Mouse (Mus musculus) stomach, embryonic 15.5 days (tissue): ENCODE measurements around the gene Stap1. TPM values are rescaled to one million over a fixed set of nuclear protein-coding genes. Genes with fewer than 3 reads are reported as not detected.

Experiments
- ATAC-seq: fragments of 200-750 bp; cut with Nextera tagmentation; 2 replicates; pipeline ENCODE4 v1.8.0; 2017; ENCODE audit warnings: low read depth, moderate number of reproducible peaks, moderate TSS enrichment; ENCODE audit not compliant: insufficient read depth, low FRiP score
- H3K27ac ChIP-seq: fragments of 300-500 bp; sonication (generic); 2 replicates; pipeline ENCODE4 v1.5.1; 2015; ENCODE audit warnings: mild to moderate bottlenecking, inconsistent platforms
- H3K27me3 ChIP-seq: fragments of 300-500 bp; sonication (generic); replicated peaks from 2 replicates; pipeline ENCODE4 v1.6.1; 2015; ENCODE audit warnings: inconsistent platforms
- H3K36me3 ChIP-seq: fragments of 300-500 bp; sonication (generic); 2 replicates; pipeline ENCODE4 v1.6.1; 2015; ENCODE audit warnings: inconsistent platforms
- H3K4me1 ChIP-seq: fragments of 300-500 bp; sonication (generic); 2 replicates; pipeline ENCODE4 v1.6.1; 2015; ENCODE audit warnings: inconsistent platforms
- H3K4me2 ChIP-seq: fragments of 300-500 bp; sonication (generic); 2 replicates; pipeline ENCODE4 v1.6.1; 2015; ENCODE audit warnings: mild to moderate bottlenecking, inconsistent platforms
- H3K4me3 ChIP-seq: fragments of 300-500 bp; sonication (generic); replicated peaks from 2 replicates; pipeline ENCODE4 v1.5.1; 2015; ENCODE audit warnings: inconsistent platforms
- H3K9ac ChIP-seq: fragments of 300-500 bp; sonication (generic); 2 replicates; pipeline ENCODE4 v1.6.1; 2015; ENCODE audit warnings: inconsistent platforms
- H3K9me3 ChIP-seq: fragments of 300-500 bp; sonication (generic); 2 replicates; pipeline ENCODE4 v1.6.1; 2016; ENCODE audit warnings: inconsistent platforms
- WGBS: fragments of 180-500 bp; shearing (Covaris S2); methylation state at CpG from one replicate; pipeline ENCODE4 v1.1.7; 2015; 5-methylcytosine and 5-hydroxymethylcytosine counted together
- polyA plus RNA-seq: library from polyadenylated mRNA; unstranded; fragments of >200 nt; fragmentation: Nextera tagmentation; extraction: Ambion mirVana; gene quantifications from 2 replicates; pipeline ENCODE4 v1.2.1, GENCODE M21; 2015

Stap1 gene
- polyA plus RNA-seq = 0.83 and 1.3 TPM in 2 replicates

GRCm38 (mm10) chr5:86071538-86071937 lies at the start of gene Stap1:
Stap1 (plus strand) TSS chr5:86071746.
- Histone ChIP-seq H3K4me3 (no peak within 1 kb of the TSS), H3K4me2 (no peak within 1 kb of the TSS), H3K36me3 (no peaks in the 10 kb centered on the region), H3K27ac (no peak within 1 kb of the TSS), H3K9me3 (no peaks in the 10 kb centered on the region), H3K9ac (no peak within 1 kb of the TSS), H3K4me1 (peaks cover 3% of the 10 kb centered on the region; the same call in 1 of the 2 replicates), H3K27me3 (no peaks in the 10 kb centered on the region)
- no peak for ATAC-seq
- WGBS = 53% methylated on average over 7 of the region's 7 CpGs

GRCm38 (mm10) chr5:86029820-86030219 lies 41.7 kb upstream of the Stap1 start:
- no peak overlapping the region for H3K27ac ChIP-seq

GRCm38 (mm10) chr5:86063501-86063900 lies 8.0 kb upstream of the Stap1 start:
- no peak for ATAC-seq
- no peaks in the 10 kb centered on the region for H3K36me3 ChIP-seq
- no peak overlapping the region for H3K9ac ChIP-seq
- H3K4me3 ChIP-seq = no peak overlapping the region
- no peak overlapping the region for H3K27ac ChIP-seq
- peaks cover 3% of the 10 kb centered on the region; the same call in 1 of the 2 replicates for H3K4me1 ChIP-seq
- 89% methylated on average over 1 of the region's 1 CpGs for WGBS
- H3K4me2 ChIP-seq = peak overlapping the region; percentile 48
- no peaks in the 10 kb centered on the region for H3K9me3 ChIP-seq
- H3K27me3 ChIP-seq = no peaks in the 10 kb centered on the region

More at GRCm38 (mm10) chr5:86029820-86030219, 41.7 kb upstream of the Stap1 start:
- Histone ChIP-seq H3K4me1 (no peaks in the 10 kb centered on the region), H3K9me3 (no peaks in the 10 kb centered on the region), H3K4me2 (no peak overlapping the region), H3K36me3 (peaks cover 15% of the 10 kb centered on the region; the same call in 1 of the 2 replicates), H3K9ac (no peak overlapping the region), H3K4me3 (no peak overlapping the region), H3K27me3 (no peaks in the 10 kb centered on the region)
- ATAC-seq = no peak
- 86% methylated on average over 2 of the region's 2 CpGs for WGBS

- Histone ChIP-seq H3K36me3 (no peaks in the 10 kb centered on the region), H3K4me2 (peak within 1 kb of the TSS; percentile 76), H3K4me1 (peaks cover 3% of the 10 kb centered on the region; the same call in 1 of the 2 replicates), H3K9me3 (no peaks in the 10 kb centered on the region), H3K27me3 (no peaks in the 10 kb centered on the region), H3K27ac (peak within 1 kb of the TSS; percentile 96), H3K4me3 (peak within 1 kb of the TSS; percentile 76), H3K9ac (peak within 1 kb of the TSS; percentile 74)
- whole genome bisulfite sequencing = under 1% methylated on average over 59 of the region's 60 CpGs
- peak; percentile 95 for ATAC-seq
Measured at GRCm38 (mm10) chr5:86065101-86065875, 6.3 kb upstream of the Stap1 start, which contains the start of gene Cenpc1. Cenpc1 (minus strand) TSS chr5:86065583.

- ATAC-seq = peak; percentile 41
- no peaks in the 10 kb centered on the region for H3K36me3 ChIP-seq
- H3K4me2 ChIP-seq = peak overlapping the region; percentile 76
- H3K4me1 ChIP-seq = peaks cover 3% of the 10 kb centered on the region; the same call in 1 of the 2 replicates
- H3K27me3 ChIP-seq = no peaks in the 10 kb centered on the region
- no peak overlapping the region for H3K9ac ChIP-seq
- no peaks in the 10 kb centered on the region for H3K9me3 ChIP-seq
- peak overlapping the region; percentile 76 for H3K4me3 ChIP-seq
- peak overlapping the region; percentile 83 for H3K27ac ChIP-seq
- under 1% methylated on average over 17 of the region's 17 CpGs for WGBS
Measured at GRCm38 (mm10) chr5:86065876-86066550, 5.5 kb upstream of the Stap1 start.

- WGBS = under 1% methylated on average over 17 of the region's 17 CpGs
- no peaks in the 10 kb centered on the region for H3K9me3 ChIP-seq
- peaks cover 3% of the 10 kb centered on the region; the same call in 1 of the 2 replicates for H3K4me1 ChIP-seq
- H3K4me2 ChIP-seq = peak overlapping the region; percentile 76
- H3K9ac ChIP-seq = no peak overlapping the region
- 0 out of 2 replicates have a peak, but pooled peaks have one; percentile 6 for ATAC-seq
- no peaks in the 10 kb centered on the region for H3K27me3 ChIP-seq
- H3K4me3 ChIP-seq = peak overlapping the region; percentile 76
- H3K36me3 ChIP-seq = no peaks in the 10 kb centered on the region
- peak overlapping the region; percentile 83 for H3K27ac ChIP-seq
Measured at GRCm38 (mm10) chr5:86066551-86066929, 5.0 kb upstream of the Stap1 start.

GRCm38 (mm10) chr5:86068451-86068850 lies 3.1 kb upstream of the Stap1 start:
- 79% methylated on average over 3 of the region's 3 CpGs for WGBS
- H3K9me3 ChIP-seq = no peaks in the 10 kb centered on the region
- ATAC-seq = no peak
- H3K27ac ChIP-seq = no peak overlapping the region
- no peaks in the 10 kb centered on the region for H3K36me3 ChIP-seq
- H3K9ac ChIP-seq = no peak overlapping the region
- H3K27me3 ChIP-seq = no peaks in the 10 kb centered on the region
- no peak overlapping the region for H3K4me2 ChIP-seq
- H3K4me3 ChIP-seq = no peak overlapping the region
- peaks cover 3% of the 10 kb centered on the region; the same call in 1 of the 2 replicates for H3K4me1 ChIP-seq

GRCm38 (mm10) chr5:86069121-86069520 lies 2.4 kb upstream of the Stap1 start:
- no peak for ATAC-seq
- no peak overlapping the region for H3K9ac ChIP-seq
- no peaks in the 10 kb centered on the region for H3K9me3 ChIP-seq
- no peaks in the 10 kb centered on the region for H3K36me3 ChIP-seq
- WGBS = 73% methylated on average over 6 of the region's 6 CpGs
- no peak overlapping the region for H3K27ac ChIP-seq
- H3K27me3 ChIP-seq = no peaks in the 10 kb centered on the region
- no peak overlapping the region for H3K4me2 ChIP-seq
- H3K4me1 ChIP-seq = peaks cover 3% of the 10 kb centered on the region; the same call in 1 of the 2 replicates
- no peak overlapping the region for H3K4me3 ChIP-seq

- Histone ChIP-seq H3K4me3 (no peak overlapping the region), H3K27ac (no peak overlapping the region), H3K36me3 (no peaks in the 10 kb centered on the region), H3K4me1 (no peaks in the 10 kb centered on the region), H3K27me3 (no peaks in the 10 kb centered on the region), H3K9ac (no peak overlapping the region), H3K9me3 (no peaks in the 10 kb centered on the region), H3K4me2 (no peak overlapping the region)
- 74% methylated on average over 4 of the region's 4 CpGs for WGBS
- no peak for ATAC-seq
Measured at GRCm38 (mm10) chr5:86072756-86073386, 1.3 kb downstream of the Stap1 start.

GRCm38 (mm10) chr5:86078720-86079334 lies 7.3 kb downstream of the Stap1 start:
- Histone ChIP-seq H3K4me3 (no peak overlapping the region), H3K4me1 (no peaks in the 10 kb centered on the region), H3K27ac (no peak overlapping the region), H3K9me3 (no peaks in the 10 kb centered on the region), H3K36me3 (no peaks in the 10 kb centered on the region), H3K4me2 (no peak overlapping the region), H3K27me3 (no peaks in the 10 kb centered on the region), H3K9ac (no peak overlapping the region)
- ATAC-seq = no peak
- whole genome bisulfite sequencing = 75% methylated on average over 3 of the region's 3 CpGs

GRCm38 (mm10) chr5:86083987-86084386 lies 12.4 kb downstream of the Stap1 start:
- H3K4me3 ChIP-seq = no peak overlapping the region
- 73% methylated on average over 6 of the region's 6 CpGs for WGBS
- no peak overlapping the region for H3K4me2 ChIP-seq
- no peak overlapping the region for H3K27ac ChIP-seq
- no peaks in the 10 kb centered on the region for H3K9me3 ChIP-seq
- no peak overlapping the region for H3K9ac ChIP-seq
- no peaks in the 10 kb centered on the region for H3K36me3 ChIP-seq
- H3K4me1 ChIP-seq = no peaks in the 10 kb centered on the region
- H3K27me3 ChIP-seq = no peaks in the 10 kb centered on the region
- ATAC-seq = no peak
